ENCODE assay signal across 8 mouse cellular contexts in genomic region chr10:59974786-59975185, GRCm38 (mm10). TPM values are rescaled to one million over a fixed set of nuclear protein-coding genes. Genes with fewer than 3 reads are reported as not detected.
DNase-seq lines count a peak whose midpoint lies in the region; ATAC-seq and TF ChIP-seq lines count a peak whose summit lies in the region.

No protein-coding gene starts in this region.

- H3K9me3 ChIP-seq in kidney, embryonic 16.5 days (ENCODE audit: low read length), result no peaks in the 10 kb centered on the region
- H3K9me3 ChIP-seq in intestine, postnatal 0 days (ENCODE audit: control insufficient read depth), result no peaks in the 10 kb centered on the region
- H3K9me3 ChIP-seq in midbrain, embryonic 11.5 days (ENCODE audit: control insufficient read depth, low read length), result no peaks in the 10 kb centered on the region

- TF ChIP-seq CTCF in intestine, postnatal 0 days (IDR thresholded peaks at IDR 0.05; ENCODE audit: low read depth), result no peak

- no peak overlapping the region; the same call in 1 of the 2 replicates for H3K4me2 ChIP-seq in kidney, embryonic 16.5 days (replicated peaks; ENCODE audit: low read depth, low read length)
- no peak overlapping the region for H3K4me2 ChIP-seq in intestine, postnatal 0 days (replicated peaks; ENCODE audit: low read depth)
- no peak overlapping the region for H3K4me2 ChIP-seq in midbrain, embryonic 11.5 days

- DNase-seq in kidney, adult 18-20 months, result no peak
- DNase-seq in midbrain, embryonic 11.5 days (ENCODE audit: low spot score, missing footprints), result no peak
- no peak for DNase-seq in left cerebral cortex, postnatal 25 days (ENCODE audit: low spot score in 2 of 2)
- no peak for DNase-seq in testis, postnatal 14 days (ENCODE audit: low spot score)
- no peak for DNase-seq in cerebellum, adult 11-12 months

- H3K4me3 ChIP-seq in kidney, embryonic 16.5 days (ENCODE audit: low read length), result no peak overlapping the region
- no peak overlapping the region for H3K4me3 ChIP-seq in intestine, postnatal 0 days (ENCODE audit: low read depth, low read length)
- no peak overlapping the region for H3K4me3 ChIP-seq in midbrain, embryonic 11.5 days (ENCODE audit: low read depth, low read length)

- intact Hi-C loops in left cerebral cortex, postnatal 25 days (cut with DNase I), result no loop called here

- ATAC-seq in kidney, embryonic 16.5 days (ENCODE audit: low FRiP score, low TSS enrichment), result peak; percentile 58
- ATAC-seq in granulocyte monocyte progenitor cell, adult 5-6 weeks (replicated peaks; ENCODE audit: poor library complexity, severe bottlenecking), result peak; percentile 20; the same call in 1 of the 2 replicates
- ATAC-seq in intestine, postnatal 0 days, result no peak
- ATAC-seq in midbrain, embryonic 11.5 days (ENCODE audit: low FRiP score), result no peak

- 33% methylated on average over 3 of the region's 3 CpGs for whole genome bisulfite sequencing in kidney, embryonic 16.5 days
- WGBS in intestine, postnatal 0 days, result 70% methylated on average over 3 of the region's 3 CpGs
- 67% methylated on average over 3 of the region's 3 CpGs for WGBS in midbrain, embryonic 11.5 days

- H3K4me1 ChIP-seq in kidney, embryonic 16.5 days (ENCODE audit: insufficient read depth, low read length), result peaks cover 48% of the 10 kb centered on the region
- H3K4me1 ChIP-seq in intestine, postnatal 0 days (replicated peaks; ENCODE audit: control insufficient read depth, insufficient read depth, low read length), result peaks cover 34% of the 10 kb centered on the region
- H3K4me1 ChIP-seq in midbrain, embryonic 11.5 days (ENCODE audit: control insufficient read depth, insufficient read depth, low read length), result peaks cover 23% of the 10 kb centered on the region

- peak overlapping the region; percentile 88 for H3K27ac ChIP-seq in kidney, embryonic 16.5 days (ENCODE audit: low read length)
- H3K27ac ChIP-seq in intestine, postnatal 0 days (ENCODE audit: low read depth, low read length), result peak overlapping the region; percentile 78
- H3K27ac ChIP-seq in midbrain, embryonic 11.5 days (ENCODE audit: low read depth, low read length), result peak overlapping the region; percentile 7; the same call in 1 of the 2 replicates

- no peaks in the 10 kb centered on the region for H3K36me3 ChIP-seq in kidney, embryonic 16.5 days (ENCODE audit: insufficient read depth, low read length)
- no peaks in the 10 kb centered on the region for H3K36me3 ChIP-seq in intestine, postnatal 0 days (ENCODE audit: control insufficient read depth, insufficient read depth)
- H3K36me3 ChIP-seq in midbrain, embryonic 11.5 days (ENCODE audit: control insufficient read depth, insufficient read depth, low read length), result no peaks in the 10 kb centered on the region

- H3K27me3 ChIP-seq in kidney, embryonic 16.5 days (ENCODE audit: insufficient read depth, low read length), result no peaks in the 10 kb centered on the region
- H3K27me3 ChIP-seq in intestine, postnatal 0 days (replicated peaks; ENCODE audit: control insufficient read depth, insufficient read depth, low read length), result no peaks in the 10 kb centered on the region
- no peaks in the 10 kb centered on the region for H3K27me3 ChIP-seq in midbrain, embryonic 11.5 days (ENCODE audit: control insufficient read depth, insufficient read depth, low read length)

- peak overlapping the region; percentile 36; the same call in 1 of the 2 replicates for H3K9ac ChIP-seq in kidney, embryonic 16.5 days (replicated peaks; ENCODE audit: low read length)
- H3K9ac ChIP-seq in intestine, postnatal 0 days (ENCODE audit: low read depth, low read length), result no peak overlapping the region
- H3K9ac ChIP-seq in midbrain, embryonic 11.5 days (ENCODE audit: low read length), result no peak overlapping the region

RNA-seq across cellular contexts. Expression of gene Ddit4, which starts 23.2 kb away (rescaled TPM):
- 30.6 and 31.9 TPM in 2 replicates for polyA plus RNA-seq in kidney, embryonic 16.5 days (2015; fragmentation: Nextera tagmentation; extraction: Ambion mirVana)
- 0.49 TPM in 1 of 2 replicates, not detected in the other for total RNA-seq in granulocyte monocyte progenitor cell, adult 5-6 weeks (2014; fragmentation: Nextera tagmentation)
- total RNA-seq in granulocyte monocyte progenitor cell, adult 5-6 weeks (2017), result 2.0 and 2.2 TPM in 2 replicates
- 11.5 and 17.8 TPM in 2 replicates for polyA plus RNA-seq in intestine, postnatal 0 days (2015; fragmentation: Nextera tagmentation; extraction: Ambion mirVana)
- 4.1 and 4.5 TPM in 2 replicates for polyA plus RNA-seq in midbrain, embryonic 11.5 days (2014; fragmentation: Nextera tagmentation; extraction: Ambion mirVana)
- 10 to 100 TPM; 40.8 to 42.6 TPM for total RNA-seq in left cerebral cortex, postnatal 25 days (2021)

RNA-seq across cellular contexts. Expression of gene Ascc1, which starts 27.8 kb away (rescaled TPM):
- polyA plus RNA-seq in kidney, embryonic 16.5 days (2015; fragmentation: Nextera tagmentation; extraction: Ambion mirVana), result 56.3 and 58.0 TPM in 2 replicates
- 19.4 and 24.3 TPM in 2 replicates for total RNA-seq in granulocyte monocyte progenitor cell, adult 5-6 weeks (2014; fragmentation: Nextera tagmentation)
- total RNA-seq in granulocyte monocyte progenitor cell, adult 5-6 weeks (2017), result 24.8 and 34.2 TPM in 2 replicates
- polyA plus RNA-seq in intestine, postnatal 0 days (2015; fragmentation: Nextera tagmentation; extraction: Ambion mirVana), result 28.7 TPM in 2 replicates
- polyA plus RNA-seq in midbrain, embryonic 11.5 days (2014; fragmentation: Nextera tagmentation; extraction: Ambion mirVana), result 42.5 and 43.6 TPM in 2 replicates
- total RNA-seq in left cerebral cortex, postnatal 25 days (2021), result 10 to 100 TPM; 15.1 to 15.5 TPM

RNA-seq across cellular contexts. Expression of gene Anapc16, which starts 28.1 kb away (rescaled TPM):
- polyA plus RNA-seq in kidney, embryonic 16.5 days (2015; fragmentation: Nextera tagmentation; extraction: Ambion mirVana), result 93.6 and 95.2 TPM in 2 replicates
- 36.2 and 43.2 TPM in 2 replicates for total RNA-seq in granulocyte monocyte progenitor cell, adult 5-6 weeks (2014; fragmentation: Nextera tagmentation)
- total RNA-seq in granulocyte monocyte progenitor cell, adult 5-6 weeks (2017), result 46.2 and 48.8 TPM in 2 replicates
- 98.4 and 100 TPM in 2 replicates for polyA plus RNA-seq in intestine, postnatal 0 days (2015; fragmentation: Nextera tagmentation; extraction: Ambion mirVana)
- 87.2 and 98.5 TPM in 2 replicates for polyA plus RNA-seq in midbrain, embryonic 11.5 days (2014; fragmentation: Nextera tagmentation; extraction: Ambion mirVana)
- 10 to 100 TPM; 62.9 to 63.5 TPM for total RNA-seq in left cerebral cortex, postnatal 25 days (2021)

Comparison
In these comparisons a context has a peak if more than half of its experiments do, and no peak if none do; other contexts are left out.
1. ATAC-seq: peak in kidney, embryonic 16.5 days (single experiment) and granulocyte monocyte progenitor cell, adult 5-6 weeks (single experiment); none in intestine, postnatal 0 days (single experiment) and midbrain, embryonic 11.5 days (single experiment).
2. H3K27ac ChIP-seq: peak in every context shown above with its lines; median percentile 88 in kidney, embryonic 16.5 days; 78 in intestine, postnatal 0 days; 7 in midbrain, embryonic 11.5 days.